Mouse (Mus musculus): ENCODE measurements around the gene 4931406P16Rik.
"Not testable (repeated sequence)": the region's sequence is repeated elsewhere in the genome, so short reads cannot be mapped to it uniquely, and the experiment has no call there.

4931406P16Rik gene

GRCm38 (mm10) chr7:34213281-34213680 is 100.1 kb downstream of the 4931406P16Rik start:
- no peak for DNase-seq (ENCODE audit: low spot score in 2 of 2)

- DNase-seq (ENCODE audit: low spot score in 2 of 2): no peak
These were observed 105.2 kb downstream of the 4931406P16Rik start for GRCm38 (mm10) chr7:34208027-34208745.

- DNase-seq (ENCODE audit: low spot score in 2 of 2): no peak
These were observed 107.0 kb downstream of the 4931406P16Rik start for GRCm38 (mm10) chr7:34206331-34206730.

- not testable (repeated sequence) for DNase-seq (ENCODE audit: low spot score in 2 of 2)
These were observed 111.2 kb downstream of the 4931406P16Rik start for GRCm38 (mm10) chr7:34202147-34202546.

GRCm38 (mm10) chr7:34200829-34201228 is 112.5 kb downstream of the 4931406P16Rik start:
- no peak for DNase-seq (ENCODE audit: low spot score in 2 of 2)

GRCm38 (mm10) chr7:34198346-34198745 is 115.0 kb downstream of the 4931406P16Rik start:
- DNase-seq (ENCODE audit: low spot score in 2 of 2): no peak

GRCm38 (mm10) chr7:34196132-34197128 is 116.9 kb downstream of the 4931406P16Rik start, which contains the start of gene Pdcd2l:
Gene Pdcd2l, minus strand, starts transcription at chr7:34196661.
- DNase-seq (ENCODE audit: low spot score in 2 of 2): peak; percentile 83 to 87

- no peak for DNase-seq (ENCODE audit: low spot score in 2 of 2)
These were observed 117.7 kb downstream of the 4931406P16Rik start for GRCm38 (mm10) chr7:34195632-34196031.

GRCm38 (mm10) chr7:34192825-34193224 is 120.5 kb downstream of the 4931406P16Rik start:
- DNase-seq (ENCODE audit: low spot score in 2 of 2): no peak

GRCm38 (mm10) chr7:34189376-34189989 is 123.9 kb downstream of the 4931406P16Rik start:
- DNase-seq (ENCODE audit: low spot score in 2 of 2): no peak

Measured in frontal cortex, postnatal 25 days (tissue).